Mouse (Mus musculus) heart, embryonic 11.5 days (tissue): ENCODE measurements around the gene Tbc1d22a. TPM values are rescaled to one million over a fixed set of nuclear protein-coding genes. Genes with fewer than 3 reads are reported as not detected.
"Not testable (repeated sequence)": the region's sequence is repeated elsewhere in the genome, so short reads cannot be mapped to it uniquely, and the experiment has no call there.

ENCODE experiments used
- ATAC-seq: fragments of 200-750 bp; cut with Nextera tagmentation; replicated peaks from 2 replicates; pipeline ENCODE4 v1.8.0; 2017; ENCODE audit warnings: moderate library complexity; ENCODE audit not compliant: insufficient number of reproducible peaks, low FRiP score, low TSS enrichment
- H3K27ac ChIP-seq: fragments of 300-500 bp; sonication (generic); 2 replicates; pipeline ENCODE4 v1.5.1; 2014; ENCODE audit warnings: mild to moderate bottlenecking, low read depth, low read length
- H3K27me3 ChIP-seq: fragments of 300-500 bp; sonication (generic); 2 replicates; pipeline ENCODE4 v1.6.1; 2014; ENCODE audit warnings: mild to moderate bottlenecking, low read length, mixed read lengths; ENCODE audit not compliant: control insufficient read depth, insufficient read depth
- H3K36me3 ChIP-seq: fragments of 300-500 bp; sonication (generic); 2 replicates; pipeline ENCODE4 v1.6.1; 2014; ENCODE audit warnings: mild to moderate bottlenecking, low read length, moderate library complexity, mixed read lengths; ENCODE audit not compliant: control insufficient read depth, insufficient read depth
- H3K4me1 ChIP-seq: fragments of 300-500 bp; sonication (generic); 2 replicates; pipeline ENCODE4 v1.6.1; 2014; ENCODE audit warnings: low read length; ENCODE audit not compliant: control insufficient read depth, insufficient read depth
- H3K4me2 ChIP-seq: fragments of 300-500 bp; sonication (generic); 2 replicates; pipeline ENCODE4 v1.6.1; 2014; ENCODE audit warnings: mild to moderate bottlenecking, moderate library complexity
- H3K4me3 ChIP-seq: fragments of 300-500 bp; sonication (generic); 2 replicates; pipeline ENCODE4 v1.5.1; 2014; ENCODE audit warnings: low read depth, low read length
- H3K9ac ChIP-seq: fragments of 300-500 bp; sonication (generic); 2 replicates; pipeline ENCODE4 v1.6.1; 2014; ENCODE audit warnings: mild to moderate bottlenecking, low read depth, low read length, moderate library complexity
- H3K9me3 ChIP-seq: fragments of 300-500 bp; sonication (generic); replicated peaks from 2 replicates; pipeline ENCODE4 v1.6.1; 2016; ENCODE audit warnings: low read length; ENCODE audit not compliant: control insufficient read depth
- WGBS: fragments of 180-500 bp; shearing (Covaris S2); extraction: QIAGEN DNeasy Blood & Tissue Kit; methylation state at CpG from one replicate; pipeline ENCODE4 v1.1.7; 2014; ENCODE audit not compliant: insufficient replicate concordance; 5-methylcytosine and 5-hydroxymethylcytosine counted together
- polyA plus RNA-seq: library from polyadenylated mRNA; unstranded; fragments of >200 nt; fragmentation: Nextera tagmentation; extraction: Ambion mirVana; gene quantifications from 2 replicates; pipeline ENCODE4 v1.2.1, GENCODE M21; 2014

Tbc1d22a gene
- polyA plus RNA-seq, 1 experiment from 2014 or later = 6.0 TPM

- H3K9me3 ChIP-seq = no peaks in the 10 kb centered on the region
- H3K9ac ChIP-seq = no peak overlapping the region
- H3K27me3 ChIP-seq = no peaks in the 10 kb centered on the region
- WGBS = 80% methylated on average over 5 of the region's 5 CpGs
- H3K4me2 ChIP-seq = no peak overlapping the region
- no peak overlapping the region for H3K4me3 ChIP-seq
- ATAC-seq = no peak
- H3K27ac ChIP-seq = no peak overlapping the region
- H3K4me1 ChIP-seq = no peaks in the 10 kb centered on the region
- no peaks in the 10 kb centered on the region for H3K36me3 ChIP-seq
Observed at GRCm38 (mm10) chr15:86220229-86220630, 6.0 kb downstream of the Tbc1d22a start.

GRCm38 (mm10) chr15:86220715-86221114, 6.5 kb downstream of the Tbc1d22a start:
- WGBS = 80% methylated on average over 4 of the region's 4 CpGs
- H3K9me3 ChIP-seq = no peaks in the 10 kb centered on the region
- H3K27ac ChIP-seq = no peak overlapping the region
- H3K4me3 ChIP-seq = no peak overlapping the region
- H3K4me2 ChIP-seq = no peak overlapping the region
- no peaks in the 10 kb centered on the region for H3K27me3 ChIP-seq
- no peak for ATAC-seq
- H3K36me3 ChIP-seq = no peaks in the 10 kb centered on the region
- no peak overlapping the region for H3K9ac ChIP-seq
- no peaks in the 10 kb centered on the region for H3K4me1 ChIP-seq

- Histone ChIP-seq H3K4me3 (no peak overlapping the region), H3K4me1 (no peaks in the 10 kb centered on the region), H3K27me3 (no peaks in the 10 kb centered on the region; the same call in 1 of the 2 replicates), H3K27ac (no peak overlapping the region), H3K36me3 (no peaks in the 10 kb centered on the region), H3K4me2 (no peak overlapping the region), H3K9me3 (no peaks in the 10 kb centered on the region), H3K9ac (no peak overlapping the region)
- 77% methylated on average over 4 of the region's 4 CpGs for WGBS
- no peak for ATAC-seq
Observed at GRCm38 (mm10) chr15:86221369-86221768, 7.1 kb downstream of the Tbc1d22a start.

- WGBS = 80% methylated on average over 11 of the region's 11 CpGs
- H3K4me1 ChIP-seq, H3K36me3 ChIP-seq, H3K27ac ChIP-seq, ATAC-seq, H3K27me3 ChIP-seq, H3K4me3 ChIP-seq, H3K9ac ChIP-seq, H3K4me2 ChIP-seq, H3K9me3 ChIP-seq: not testable (repeated sequence)
Observed at GRCm38 (mm10) chr15:86221901-86222300, 7.6 kb downstream of the Tbc1d22a start.

GRCm38 (mm10) chr15:86224972-86225551, 10.8 kb downstream of the Tbc1d22a start:
- Histone ChIP-seq H3K27me3 (no peaks in the 10 kb centered on the region; the same call in 1 of the 2 replicates), H3K4me3 (no peak overlapping the region)
- 72% methylated on average over 7 of the region's 7 CpGs for WGBS

GRCm38 (mm10) chr15:86226221-86226620, 12.0 kb downstream of the Tbc1d22a start:
- no peak overlapping the region for H3K27ac ChIP-seq
- WGBS = 81% methylated on average over 5 of the region's 5 CpGs
- no peaks in the 10 kb centered on the region for H3K4me1 ChIP-seq
- no peak overlapping the region for H3K4me2 ChIP-seq
- H3K9ac ChIP-seq = no peak overlapping the region
- H3K9me3 ChIP-seq = no peaks in the 10 kb centered on the region
- H3K36me3 ChIP-seq = no peaks in the 10 kb centered on the region
- no peak overlapping the region for H3K4me3 ChIP-seq
- H3K27me3 ChIP-seq = no peaks in the 10 kb centered on the region; the same call in 1 of the 2 replicates
- ATAC-seq = no peak

More at GRCm38 (mm10) chr15:86224972-86225551, 10.8 kb downstream of the Tbc1d22a start:
- no peak overlapping the region for H3K4me2 ChIP-seq
- no peaks in the 10 kb centered on the region for H3K36me3 ChIP-seq
- H3K4me1 ChIP-seq = no peaks in the 10 kb centered on the region
- H3K9ac ChIP-seq = no peak overlapping the region
- H3K27ac ChIP-seq = no peak overlapping the region
- H3K9me3 ChIP-seq = no peaks in the 10 kb centered on the region
- ATAC-seq = no peak

- no peak for ATAC-seq
- Histone ChIP-seq H3K9me3 (no peaks in the 10 kb centered on the region), H3K4me2 (no peak overlapping the region), H3K4me3 (no peak overlapping the region), H3K27me3 (no peaks in the 10 kb centered on the region; the same call in 1 of the 2 replicates), H3K9ac (no peak overlapping the region), H3K36me3 (no peaks in the 10 kb centered on the region), H3K27ac (no peak overlapping the region), H3K4me1 (peaks cover 2% of the 10 kb centered on the region; the same call in 1 of the 2 replicates)
- 69% methylated on average over 2 of the region's 2 CpGs for WGBS
Observed at GRCm38 (mm10) chr15:86226968-86227367, 12.7 kb downstream of the Tbc1d22a start.

GRCm38 (mm10) chr15:86228186-86228585, 13.9 kb downstream of the Tbc1d22a start:
- peaks cover 3% of the 10 kb centered on the region; the same call in 1 of the 2 replicates for H3K4me1 ChIP-seq
- no peaks in the 10 kb centered on the region for H3K36me3 ChIP-seq
- H3K27ac ChIP-seq = no peak overlapping the region
- no peak overlapping the region for H3K9ac ChIP-seq
- H3K4me3 ChIP-seq = no peak overlapping the region
- ATAC-seq = no peak
- 42% methylated on average over 3 of the region's 3 CpGs for WGBS
- no peak overlapping the region for H3K4me2 ChIP-seq
- no peaks in the 10 kb centered on the region for H3K9me3 ChIP-seq
- no peaks in the 10 kb centered on the region; the same call in 1 of the 2 replicates for H3K27me3 ChIP-seq

- H3K27ac ChIP-seq = no peak overlapping the region
- ATAC-seq = no peak
- H3K36me3 ChIP-seq = no peaks in the 10 kb centered on the region
- H3K9ac ChIP-seq = no peak overlapping the region
- no peak overlapping the region for H3K4me2 ChIP-seq
- no peaks in the 10 kb centered on the region for H3K9me3 ChIP-seq
- no peaks in the 10 kb centered on the region; the same call in 1 of the 2 replicates for H3K27me3 ChIP-seq
- no peak overlapping the region for H3K4me3 ChIP-seq
- peaks cover 3% of the 10 kb centered on the region; the same call in 1 of the 2 replicates for H3K4me1 ChIP-seq
- 77% methylated on average over 8 of the region's 8 CpGs for WGBS
Observed at GRCm38 (mm10) chr15:86229088-86229487, 14.8 kb downstream of the Tbc1d22a start.
